19 mouse cellular contexts compared by ENCODE assay signal in genomic region chr3:88102196-88102595, GRCm38 (mm10). TPM values are rescaled to one million over a fixed set of nuclear protein-coding genes. Genes with fewer than 3 reads are reported as not detected.
DNase-seq lines count a peak whose midpoint lies in the region; ATAC-seq and TF ChIP-seq lines count a peak whose summit lies in the region.
"Had no signal": no experiment of that assay in that cellular context is flagged by ENCODE, and none has a peak within 500 bp of the region (broad histone marks: within the 10 kb centered on the region; RNA-seq: fewer than 3 reads in every experiment).

No protein-coding gene starts in this region.

- H3K27ac ChIP-seq in heart, embryonic 12.5 days (ENCODE audit: poor library complexity, severe bottlenecking), result no peak overlapping the region
- peak overlapping the region; percentile 32; the same call in 1 of the 2 replicates for H3K27ac ChIP-seq in lung, embryonic 14.5 days (ENCODE audit: low read depth)
- H3K27ac ChIP-seq in liver, embryonic 15.5 days (replicated peaks), result 0 out of 2 replicates have a peak overlapping the region, but pooled peaks have one; percentile 14

- H3K36me3 ChIP-seq in heart, embryonic 12.5 days, result peaks cover 93% of the 10 kb centered on the region
- H3K36me3 ChIP-seq in lung, embryonic 14.5 days (ENCODE audit: insufficient read depth), result peaks cover 91% of the 10 kb centered on the region
- H3K36me3 ChIP-seq in liver, embryonic 15.5 days (replicated peaks), result peaks cover 70% of the 10 kb centered on the region

- no peak overlapping the region for H3K4me2 ChIP-seq in heart, embryonic 12.5 days
- H3K4me2 ChIP-seq in lung, embryonic 14.5 days, result no peak overlapping the region
- H3K4me2 ChIP-seq in liver, embryonic 15.5 days, result no peak overlapping the region

- no peak for DNase-seq in heart, postnatal 36 days
- DNase-seq in lung, embryonic 14.5 days, result peak; percentile 8
- no peak for DNase-seq in lung, adult 18-20 months
- DNase-seq in kidney, adult 9 months, result peak; percentile 42
- DNase-seq in right cerebral cortex, adult 2 months (ENCODE audit: low spot score in 2 of 2), result no peak
- DNase-seq: B cell, adult 2 months; cerebellum, adult 8-10 months; gastrocnemius, postnatal 10 days; left cerebral cortex, postnatal 4 days; midbrain, embryonic 14.5 days; retina, postnatal 1 day had no signal

- no peaks in the 10 kb centered on the region for H3K4me1 ChIP-seq in heart, embryonic 12.5 days (replicated peaks)
- H3K4me1 ChIP-seq in lung, embryonic 14.5 days (ENCODE audit: insufficient read depth), result no peaks in the 10 kb centered on the region
- no peaks in the 10 kb centered on the region for H3K4me1 ChIP-seq in liver, embryonic 15.5 days (replicated peaks)

- H3K27me3 ChIP-seq in heart, embryonic 12.5 days (replicated peaks), result no peaks in the 10 kb centered on the region
- H3K27me3 ChIP-seq in lung, embryonic 14.5 days (ENCODE audit: insufficient read depth, low read length), result no peaks in the 10 kb centered on the region
- no peaks in the 10 kb centered on the region for H3K27me3 ChIP-seq in liver, embryonic 15.5 days

- no peak for TF ChIP-seq CTCF in lung, embryonic 14.5 days (IDR thresholded peaks at IDR 0.05; ENCODE audit: low read depth)

- no peak overlapping the region for H3K9ac ChIP-seq in heart, embryonic 12.5 days
- H3K9ac ChIP-seq in lung, embryonic 14.5 days, result no peak overlapping the region
- H3K9ac ChIP-seq in liver, embryonic 15.5 days, result no peak overlapping the region

- WGBS in heart, embryonic 12.5 days, result 74% methylated on average over 6 of the region's 6 CpGs
- 78% methylated on average over 6 of the region's 6 CpGs for WGBS in lung, embryonic 14.5 days
- WGBS in liver, embryonic 15.5 days (ENCODE audit: insufficient replicate concordance), result 65% methylated on average over 6 of the region's 6 CpGs

- ATAC-seq in heart, embryonic 12.5 days (ENCODE audit: insufficient number of reproducible peaks, low FRiP score), result 0 out of 2 replicates have a peak, but pooled peaks have one; percentile 22
- ATAC-seq in lung, embryonic 14.5 days (ENCODE audit: insufficient read depth), result no peak
- no peak for ATAC-seq in liver, embryonic 15.5 days (ENCODE audit: insufficient read depth)
- ATAC-seq in megakaryocyte progenitor cell, adult 5-6 weeks (replicated peaks; ENCODE audit: poor library complexity), result no peak
- ATAC-seq: forebrain, embryonic 16.5 days; hindbrain, embryonic 16.5 days had no signal

- intact Hi-C loops in heart, postnatal 36 days (cut with DNase I), result no loop called here

- H3K9me3 ChIP-seq in heart, embryonic 12.5 days (replicated peaks), result no peaks in the 10 kb centered on the region
- H3K9me3 ChIP-seq in lung, embryonic 14.5 days (ENCODE audit: low read depth, low read length), result no peaks in the 10 kb centered on the region
- H3K9me3 ChIP-seq in liver, embryonic 15.5 days (replicated peaks), result no peaks in the 10 kb centered on the region
- H3K9me3 ChIP-seq: G1E had no signal

- H3K4me3 ChIP-seq in heart, embryonic 12.5 days, result no peak overlapping the region
- no peak overlapping the region for H3K4me3 ChIP-seq in lung, embryonic 14.5 days (ENCODE audit: low read depth, low read length)
- H3K4me3 ChIP-seq in liver, embryonic 15.5 days (replicated peaks), result no peak overlapping the region

RNA-seq across cellular contexts. Expression of gene Iqgap3, which starts 20.4 kb away (rescaled TPM):
- 32.3 and 36.8 TPM in 2 replicates for polyA plus RNA-seq in heart, embryonic 12.5 days (2016; fragmentation: Nextera tagmentation; extraction: Ambion mirVana)
- under 1 TPM; 0.76 to 0.94 TPM for total RNA-seq in heart, postnatal 36 days (2021)
- 31.2 and 32.5 TPM in 2 replicates for polyA plus RNA-seq in lung, embryonic 14.5 days (2014; fragmentation: Nextera tagmentation; extraction: Ambion mirVana)
- 7.3 and 8.0 TPM in 2 replicates for polyA plus RNA-seq in liver, embryonic 15.5 days (2015; fragmentation: Nextera tagmentation; extraction: Ambion mirVana)
- total RNA-seq in megakaryocyte progenitor cell, adult 5-6 weeks (2015), result 14.1 and 14.2 TPM in 2 replicates
- 21.4 and 22.0 TPM in 2 replicates for total RNA-seq in megakaryocyte progenitor cell, adult 5-6 weeks (2017)

RNA-seq across cellular contexts. Expression of gene Ttc24, which starts 24.1 kb away (rescaled TPM):
- polyA plus RNA-seq in heart, embryonic 12.5 days (2016; fragmentation: Nextera tagmentation; extraction: Ambion mirVana), result not detected in 2 replicates
- not detected for total RNA-seq in heart, postnatal 36 days (2021)
- polyA plus RNA-seq in lung, embryonic 14.5 days (2014; fragmentation: Nextera tagmentation; extraction: Ambion mirVana), result not detected in 2 replicates
- polyA plus RNA-seq in liver, embryonic 15.5 days (2015; fragmentation: Nextera tagmentation; extraction: Ambion mirVana), result not detected in 2 replicates
- total RNA-seq in megakaryocyte progenitor cell, adult 5-6 weeks (2015), result not detected in 2 replicates
- not detected in 2 replicates for total RNA-seq in megakaryocyte progenitor cell, adult 5-6 weeks (2017)
- total RNA-seq: gastrocnemius, postnatal 10 days; layer of hippocampus, adult 8-10 months; left cerebral cortex, postnatal 4 days had no signal
- polyA plus RNA-seq: forebrain, embryonic 16.5 days; G1E; hindbrain, embryonic 16.5 days; midbrain, embryonic 14.5 days; neural tube, embryonic 11.5 days had no signal

RNA-seq across cellular contexts. Expression of gene Mef2d, which starts 40.0 kb away (rescaled TPM):
- 53.5 and 56.6 TPM in 2 replicates for polyA plus RNA-seq in heart, embryonic 12.5 days (2016; fragmentation: Nextera tagmentation; extraction: Ambion mirVana)
- 100 to 1,000 TPM; 123 to 138 TPM for total RNA-seq in heart, postnatal 36 days (2021)
- polyA plus RNA-seq in lung, embryonic 14.5 days (2014; fragmentation: Nextera tagmentation; extraction: Ambion mirVana), result 24.7 and 25.4 TPM in 2 replicates
- polyA plus RNA-seq in liver, embryonic 15.5 days (2015; fragmentation: Nextera tagmentation; extraction: Ambion mirVana), result 6.8 and 7.1 TPM in 2 replicates
- total RNA-seq in megakaryocyte progenitor cell, adult 5-6 weeks (2015), result 82.5 and 95.7 TPM in 2 replicates
- 49.6 and 52.8 TPM in 2 replicates for total RNA-seq in megakaryocyte progenitor cell, adult 5-6 weeks (2017)

RNA-seq across cellular contexts. Expression of gene Naxe, which starts 43.9 kb away (rescaled TPM):
- 137 and 139 TPM in 2 replicates for polyA plus RNA-seq in heart, embryonic 12.5 days (2016; fragmentation: Nextera tagmentation; extraction: Ambion mirVana)
- 10 to 100 TPM; 73.9 to 75.5 TPM for total RNA-seq in heart, postnatal 36 days (2021)
- polyA plus RNA-seq in lung, embryonic 14.5 days (2014; fragmentation: Nextera tagmentation; extraction: Ambion mirVana), result 183 and 192 TPM in 2 replicates
- 75.0 and 81.5 TPM in 2 replicates for polyA plus RNA-seq in liver, embryonic 15.5 days (2015; fragmentation: Nextera tagmentation; extraction: Ambion mirVana)
- 44.2 and 67.8 TPM in 2 replicates for total RNA-seq in megakaryocyte progenitor cell, adult 5-6 weeks (2015)
- 39.6 and 41.4 TPM in 2 replicates for total RNA-seq in megakaryocyte progenitor cell, adult 5-6 weeks (2017)

RNA-seq across cellular contexts. Expression of gene Gpatch4, which starts 59.3 kb away (rescaled TPM):
- polyA plus RNA-seq in heart, embryonic 12.5 days (2016; fragmentation: Nextera tagmentation; extraction: Ambion mirVana), result 19.2 and 19.7 TPM in 2 replicates
- 10 to 100 TPM in 1 of 2 experiments, 1 to 10 TPM in 1; 8.2 to 10.3 TPM for total RNA-seq in heart, postnatal 36 days (2021)
- polyA plus RNA-seq in lung, embryonic 14.5 days (2014; fragmentation: Nextera tagmentation; extraction: Ambion mirVana), result 35.8 and 40.6 TPM in 2 replicates
- polyA plus RNA-seq in liver, embryonic 15.5 days (2015; fragmentation: Nextera tagmentation; extraction: Ambion mirVana), result 14.3 and 18.1 TPM in 2 replicates
- 34.2 and 38.7 TPM in 2 replicates for total RNA-seq in megakaryocyte progenitor cell, adult 5-6 weeks (2015)
- 49.2 and 51.8 TPM in 2 replicates for total RNA-seq in megakaryocyte progenitor cell, adult 5-6 weeks (2017)

Comparison
In these comparisons a context has a peak if more than half of its experiments do, and no peak if none do; other contexts are left out.
1. DNase-seq: peak in lung, embryonic 14.5 days (single experiment) and kidney, adult 9 months (single experiment); none in heart, postnatal 36 days (0 of 2), lung, adult 18-20 months (0 of 2) and right cerebral cortex, adult 2 months (0 of 2).